Mouse (Mus musculus) retina, embryonic 14.5 days (tissue): Measurements from ENCODE around the gene Lmln.
"Not testable (repeated sequence)": the region's sequence is repeated elsewhere in the genome, so short reads cannot be mapped to it uniquely, and the experiment has no call there.

Source experiments
- DNase-seq: peaks from one replicate; pipeline ENCODE4 v3.0.0-alpha.2; 2015; ENCODE audit warnings: low spot score

Gene Lmln

DNA sequence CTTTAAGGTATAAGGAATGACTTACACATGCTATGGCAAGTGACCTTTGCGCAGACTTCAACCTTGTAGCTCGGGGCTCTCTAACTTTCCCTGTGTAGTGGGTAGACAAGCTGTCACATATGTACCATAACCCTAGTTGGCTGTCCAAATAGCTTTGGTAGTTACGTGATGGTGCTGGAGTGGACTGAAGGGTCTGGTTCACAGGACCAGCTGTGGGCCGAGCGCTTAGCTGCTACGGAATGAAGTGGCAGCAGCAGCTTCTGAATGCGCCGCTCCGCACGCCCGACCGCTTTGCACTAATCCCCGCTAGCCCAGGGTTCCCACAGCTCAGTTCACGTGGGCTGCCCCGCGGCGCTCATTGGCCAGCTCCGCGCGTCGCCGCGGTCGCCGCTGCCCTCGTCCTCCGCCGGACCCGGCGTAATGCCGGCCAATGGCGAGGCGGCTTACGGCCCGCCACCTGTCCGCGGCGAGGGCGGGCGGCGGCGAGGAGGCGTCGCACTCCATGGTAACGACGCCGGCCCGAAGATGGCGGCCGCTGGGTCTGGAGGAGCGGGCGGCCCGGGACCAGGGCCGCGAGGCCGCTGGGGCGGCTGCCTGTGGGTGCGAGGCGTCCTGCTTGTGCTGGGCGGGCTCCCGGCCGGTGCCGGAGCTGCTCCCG lies at the start of gene Lmln:
Lmln (plus strand) TSS at position 498 of the 658 bp plus-strand sequence.
- DNase-seq: peak; percentile 96

DNA sequence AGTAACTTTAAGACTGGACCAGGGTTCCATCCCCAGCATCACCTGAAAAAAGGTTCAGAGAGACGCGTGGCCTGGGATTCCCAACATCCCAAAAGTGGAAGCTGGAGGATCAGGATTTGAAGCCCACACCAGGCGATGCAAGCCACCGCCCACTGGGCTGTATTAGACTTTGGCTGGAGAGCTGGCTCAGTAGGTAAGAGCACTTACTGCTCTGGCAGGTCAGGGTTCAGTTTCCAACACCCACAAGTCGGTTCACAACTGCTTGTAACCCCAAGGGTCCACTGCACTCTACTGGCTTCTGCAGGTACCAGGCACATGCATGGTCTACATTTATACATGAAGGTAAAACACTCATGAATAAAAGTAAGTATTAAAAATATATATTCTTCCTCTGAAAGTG lies 48.5 kb upstream of the Lmln start:
- DNase-seq: no peak

DNA sequence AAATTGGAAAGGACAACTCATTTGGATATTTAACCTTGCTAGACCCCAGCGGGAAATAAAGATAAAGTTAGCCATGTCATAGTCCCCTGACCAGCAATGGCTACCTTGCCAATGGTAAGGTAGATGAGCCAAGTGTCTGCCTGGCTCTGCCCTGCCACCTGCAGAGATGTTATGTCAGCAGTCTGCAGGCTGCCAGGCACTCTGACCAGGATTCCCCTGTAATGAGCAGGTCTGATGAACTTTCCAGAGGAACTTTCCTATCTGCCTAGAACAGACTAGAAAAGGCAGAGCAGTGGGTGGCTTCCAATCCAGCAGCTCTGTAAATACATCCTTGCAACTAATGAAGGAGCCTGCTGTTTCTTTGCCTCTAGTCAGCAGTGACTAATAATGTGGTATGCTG lies 47.4 kb upstream of the Lmln start:
- DNase-seq: no peak

DNA sequence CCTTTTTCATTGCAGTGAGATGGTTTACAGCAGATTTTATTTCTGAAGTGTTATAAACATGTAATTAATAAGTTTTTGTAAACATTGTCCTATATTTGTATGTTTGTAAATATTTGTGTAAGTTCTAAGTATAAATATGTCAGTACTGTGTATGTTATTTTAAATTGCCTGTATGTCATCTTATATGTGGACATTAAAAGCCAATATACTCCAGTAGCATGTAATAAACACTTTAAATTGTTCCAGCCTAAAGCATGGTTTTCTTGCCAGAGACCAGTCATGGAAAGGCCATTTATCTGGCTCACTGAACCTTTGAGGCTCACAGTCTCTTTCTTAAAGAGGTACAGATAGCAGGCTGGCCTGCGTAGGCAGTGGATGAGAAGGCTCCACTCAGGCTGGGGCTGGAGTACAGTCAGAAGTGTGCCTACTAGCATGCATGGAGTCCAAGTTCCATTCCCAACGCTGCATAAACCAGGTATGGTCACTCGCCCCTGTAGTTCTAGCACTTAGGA lies 46.9 kb upstream of the Lmln start:
- no peak for DNase-seq

DNA sequence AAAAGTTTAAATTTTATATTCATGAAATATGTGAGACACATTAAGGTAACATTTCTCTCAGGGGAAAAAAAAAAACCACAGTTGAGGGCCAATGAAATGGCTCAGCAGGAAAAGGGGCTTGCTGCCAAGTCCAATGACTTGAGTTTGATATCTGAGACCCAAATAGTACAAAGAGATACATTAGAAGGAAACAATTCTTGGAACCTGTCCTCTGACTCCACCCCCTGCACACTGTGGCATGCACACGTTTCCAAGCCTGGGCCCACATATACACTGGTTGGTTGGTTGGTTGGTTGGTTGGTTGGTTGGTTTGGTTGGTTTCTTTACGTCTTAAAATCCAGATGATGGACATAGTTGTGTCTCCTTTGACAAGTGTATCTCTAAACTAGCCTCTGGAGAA lies 46.3 kb upstream of the Lmln start:
- DNase-seq: no peak

DNA sequence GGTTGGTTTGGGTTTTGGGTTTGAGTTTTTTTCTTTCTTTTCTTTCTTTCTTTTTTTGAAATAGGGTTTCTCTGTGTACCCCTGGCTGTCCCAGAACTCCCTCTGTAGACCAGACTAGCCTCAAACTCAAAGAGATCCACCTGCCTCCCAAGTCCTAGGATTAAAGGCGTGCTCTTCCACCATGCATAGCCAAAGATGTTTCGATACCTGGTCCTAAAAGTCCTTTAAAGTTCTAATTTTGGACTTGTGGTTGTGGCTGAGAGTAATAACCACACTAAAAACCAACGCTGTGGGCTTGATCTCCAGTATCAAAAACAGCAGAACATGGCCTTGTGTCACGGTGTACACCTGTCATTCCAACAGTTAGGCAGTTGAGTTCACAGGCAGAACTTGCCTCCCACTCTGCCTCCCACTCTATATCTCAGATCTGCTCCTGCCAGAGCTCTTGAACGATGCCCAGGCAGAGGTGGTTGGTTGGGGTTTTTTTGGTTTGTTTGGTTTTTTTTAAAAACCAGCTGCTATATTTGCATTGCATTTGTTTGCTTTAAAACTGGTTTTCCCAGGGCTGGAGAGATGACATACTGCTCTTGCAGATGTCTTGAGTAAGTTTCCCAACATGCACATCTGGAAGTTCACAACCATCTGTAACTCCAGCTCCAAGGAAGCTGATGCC lies 44.5 kb upstream of the Lmln start:
- DNase-seq: no peak

DNA sequence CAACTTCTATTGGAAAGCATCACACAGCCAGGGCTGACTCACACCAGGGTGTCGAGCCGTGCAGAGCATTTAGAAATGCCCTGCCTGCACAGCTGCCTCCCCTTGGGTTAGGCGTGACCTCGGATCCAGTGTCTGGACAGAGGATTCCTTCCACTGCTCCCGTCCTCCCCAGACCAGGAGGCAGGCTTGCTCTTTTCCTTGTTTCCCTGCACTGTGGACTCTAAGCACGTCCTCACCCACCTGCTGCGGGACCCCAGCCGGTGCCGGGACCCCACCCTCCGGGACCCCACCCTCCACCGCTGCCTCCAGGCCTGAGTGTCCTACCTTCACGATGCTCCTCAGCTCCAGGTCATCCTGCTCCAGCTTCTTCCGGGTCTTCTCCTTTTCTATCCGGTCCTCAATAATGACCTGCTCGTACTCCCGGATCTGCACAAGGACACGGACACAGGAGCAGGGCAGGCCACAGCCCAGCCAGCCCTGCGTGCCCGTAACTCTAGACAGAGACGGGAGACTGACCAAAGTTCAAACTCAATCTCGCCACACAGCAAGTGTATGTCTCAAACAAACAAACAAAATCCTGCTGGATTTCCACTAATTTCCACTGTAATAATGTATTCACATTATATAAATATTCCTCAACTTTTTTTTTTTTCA lies 43.1 kb upstream of the Lmln start:
- no peak for DNase-seq

DNA sequence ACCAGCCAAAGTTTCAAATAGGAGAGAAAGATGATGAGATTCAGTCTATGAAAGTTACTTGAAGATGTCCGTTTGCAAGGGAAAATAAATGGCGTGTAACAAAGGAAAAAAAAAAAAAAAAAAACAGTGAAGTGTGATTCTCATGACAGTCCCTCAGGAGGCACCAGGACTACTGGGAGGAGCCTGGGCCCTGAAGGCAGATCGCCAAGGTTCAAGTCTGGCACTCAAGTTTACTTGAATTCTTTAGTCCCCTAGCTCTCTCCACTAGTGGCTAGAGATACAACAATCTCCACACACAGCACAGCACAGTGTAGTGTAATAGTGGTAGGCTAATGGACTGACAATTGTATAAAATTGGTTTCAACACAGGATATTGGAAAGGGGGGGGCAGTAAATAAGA lies 40.9 kb upstream of the Lmln start:
- no peak for DNase-seq

DNA sequence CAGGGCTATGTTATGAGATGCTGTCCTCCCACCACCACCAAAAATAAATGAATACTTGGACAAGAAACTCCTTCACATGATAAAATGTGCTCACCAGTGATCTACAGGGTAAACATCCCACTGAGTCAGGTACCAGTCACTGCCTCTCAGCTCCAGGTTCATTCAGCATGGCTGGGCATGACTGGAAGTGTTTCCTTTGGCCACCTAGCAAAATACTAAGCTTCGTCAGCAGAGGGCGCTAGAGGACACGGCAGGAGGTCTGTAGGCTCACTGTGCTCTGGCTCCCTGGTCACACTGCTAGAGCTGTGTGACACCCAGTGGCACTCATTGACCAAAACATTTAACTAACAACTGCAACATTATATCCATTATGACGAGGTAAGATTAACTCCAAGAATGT lies 38.6 kb upstream of the Lmln start:
- DNase-seq: peak; percentile 87

DNA sequence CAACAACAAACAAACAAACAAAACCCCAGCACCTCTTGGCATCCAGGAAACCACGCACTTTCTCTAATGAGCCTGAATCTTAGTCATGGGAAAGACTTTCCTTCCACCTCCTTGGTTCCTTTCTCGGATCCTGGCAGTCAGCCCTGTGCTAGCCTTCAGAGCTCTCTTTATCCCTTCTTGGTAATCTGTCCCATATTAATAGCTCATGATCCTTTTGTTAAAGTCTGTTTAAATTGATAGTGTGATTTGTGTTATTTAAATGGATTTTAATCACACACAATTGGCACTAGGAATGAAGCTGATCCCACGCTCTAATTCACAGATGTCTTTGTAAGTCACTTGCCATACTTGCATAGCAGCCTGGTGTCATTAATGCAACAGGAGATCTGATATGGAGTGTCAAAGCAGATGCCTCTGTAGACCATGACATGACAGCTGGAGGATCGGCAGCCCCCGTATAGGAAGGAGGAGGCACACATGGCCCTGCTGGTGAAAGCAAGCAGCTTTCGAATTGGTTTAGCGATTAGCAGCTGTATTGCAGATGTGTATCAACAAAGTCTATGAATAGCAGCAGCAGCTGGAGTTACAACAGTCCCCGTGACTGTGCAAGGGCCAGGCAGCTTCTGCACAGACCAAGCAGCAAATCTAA lies 37.7 kb upstream of the Lmln start:
- peak; percentile 63 for DNase-seq

DNA sequence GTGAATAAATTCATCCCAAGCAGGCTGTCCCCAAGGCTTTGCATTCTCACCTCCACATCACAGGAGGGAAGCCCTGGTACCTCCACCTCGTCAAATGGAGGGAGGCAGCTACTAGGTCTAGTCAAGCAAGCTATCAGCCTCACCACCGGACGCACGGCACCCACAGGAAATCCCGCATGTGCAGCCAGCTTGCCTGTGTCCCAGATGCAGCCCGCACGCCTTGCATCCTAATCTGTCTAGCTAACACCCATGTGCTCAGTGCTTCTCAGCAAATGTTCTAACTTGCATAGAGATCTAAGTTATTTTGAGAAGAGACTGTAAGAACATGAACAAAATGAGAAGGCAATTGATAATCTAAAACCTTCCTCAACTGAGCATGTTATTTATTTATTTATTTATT lies 36.0 kb upstream of the Lmln start:
- DNase-seq: no peak

DNA sequence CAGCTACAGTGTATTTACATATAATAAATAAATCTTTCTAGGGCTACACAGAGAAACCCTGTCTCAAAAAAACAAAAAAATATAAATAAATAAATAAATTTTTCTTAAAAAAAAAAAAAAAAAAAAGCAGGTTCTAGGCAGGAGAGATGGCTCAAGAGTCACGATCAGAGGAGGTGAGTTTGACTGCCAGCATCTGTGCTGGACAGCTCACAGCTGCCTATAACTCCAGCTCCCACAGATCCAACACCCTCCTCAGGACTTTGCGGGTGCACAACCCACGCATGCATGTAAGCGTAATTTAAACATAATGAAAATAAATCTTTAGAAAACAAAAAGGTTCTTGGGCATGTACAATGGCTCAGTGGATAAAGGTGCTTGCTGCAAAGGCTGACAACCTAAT lies 26.3 kb upstream of the Lmln start:
- no peak for DNase-seq

DNA sequence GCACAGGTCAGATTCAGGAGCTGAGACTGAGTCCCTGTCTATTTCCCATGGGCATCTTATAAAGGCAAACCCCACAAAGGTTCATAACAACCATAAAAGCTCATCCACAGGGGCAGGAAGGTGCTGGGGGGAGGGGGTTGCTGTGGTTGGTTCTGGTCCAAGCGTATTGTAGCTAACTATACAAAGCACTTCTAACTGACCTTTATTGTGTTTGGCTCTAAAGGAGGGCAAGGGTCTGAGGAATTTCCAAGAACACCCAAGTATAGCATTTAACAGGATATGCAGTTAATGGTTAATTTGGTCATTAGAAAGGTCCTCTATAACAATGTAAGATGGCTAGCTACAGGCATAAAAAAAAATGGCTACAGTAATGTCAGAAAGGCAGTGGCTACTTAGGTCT lies 19.6 kb upstream of the Lmln start:
- DNase-seq: no peak

DNA sequence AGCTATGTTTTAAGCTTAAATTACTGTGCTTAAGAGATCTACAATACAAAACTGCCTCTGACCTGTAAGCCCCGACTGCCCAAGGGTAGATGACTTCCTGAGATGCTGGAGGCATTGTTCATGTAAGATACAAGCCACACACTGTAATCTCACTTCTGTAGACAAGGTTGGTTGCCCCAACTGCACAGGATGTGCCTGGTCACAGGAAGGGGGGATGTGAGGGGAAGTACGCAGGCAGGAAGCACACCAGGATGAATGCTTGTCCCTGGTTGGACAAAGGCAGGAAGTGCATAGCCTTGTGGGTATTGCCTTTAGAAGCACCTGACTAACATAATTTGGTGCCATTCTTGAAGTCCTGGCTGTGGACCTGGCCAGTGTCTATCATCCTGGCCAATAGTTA lies 19.1 kb upstream of the Lmln start:
- no peak for DNase-seq

DNA sequence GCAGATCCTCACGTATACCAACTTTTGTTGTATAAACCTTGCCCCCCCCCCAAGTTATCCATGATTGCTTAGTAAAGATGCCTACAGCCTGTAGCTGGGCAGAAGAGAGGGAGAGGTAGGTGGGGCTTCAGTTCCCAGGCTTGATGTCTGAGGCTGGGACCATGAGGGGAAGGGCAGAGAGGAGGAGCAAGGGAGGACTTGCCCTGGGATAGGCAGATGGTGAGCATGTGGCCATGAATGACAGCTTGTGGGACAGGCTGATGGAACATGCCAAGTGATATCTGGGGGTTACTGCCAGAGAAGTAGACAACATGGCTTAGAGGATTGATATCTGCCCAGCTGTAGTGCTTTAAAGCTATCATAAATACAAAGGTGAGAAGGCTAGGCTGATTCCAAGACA lies 14.3 kb upstream of the Lmln start:
- DNase-seq: no peak

DNA sequence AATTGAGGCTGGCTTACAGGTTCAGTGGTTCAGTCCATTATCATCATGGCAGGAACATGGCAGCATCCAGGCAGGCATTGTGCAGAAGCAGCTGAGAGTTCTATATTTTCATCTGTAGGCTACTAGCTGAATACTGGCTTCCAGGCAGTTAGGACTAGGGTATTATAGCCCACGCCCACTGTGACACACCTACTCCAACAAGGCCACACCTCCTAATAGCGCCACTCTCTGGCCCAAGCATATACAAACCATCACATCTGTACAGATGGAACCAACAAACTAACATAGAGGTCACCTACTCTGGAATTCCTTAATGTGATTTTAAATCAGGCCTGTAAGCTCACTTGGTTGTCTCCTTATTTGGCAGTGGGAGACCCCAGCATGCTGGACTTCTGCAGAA lies 13.6 kb upstream of the Lmln start:
- DNase-seq: no peak

DNA sequence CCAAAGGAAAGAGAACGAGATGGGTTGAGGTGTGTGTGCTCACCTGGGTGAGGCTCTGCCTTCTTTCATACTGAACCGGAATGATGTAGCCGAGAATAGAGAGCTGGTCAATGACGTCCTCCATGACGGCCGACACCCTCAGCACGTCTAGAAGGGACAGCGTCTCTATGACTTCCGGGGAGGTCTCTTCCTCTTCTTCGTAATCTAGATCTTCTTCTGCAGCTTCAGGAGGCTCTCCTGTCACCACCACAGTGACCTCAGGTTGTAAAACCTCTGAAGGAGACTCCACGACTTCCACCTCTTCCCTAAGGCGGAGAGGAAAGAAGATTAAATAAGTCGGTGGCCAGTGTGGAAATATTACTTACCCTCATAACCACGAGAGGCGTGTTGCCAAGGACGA lies 12.5 kb upstream of the Lmln start:
- no peak for DNase-seq

DNA sequence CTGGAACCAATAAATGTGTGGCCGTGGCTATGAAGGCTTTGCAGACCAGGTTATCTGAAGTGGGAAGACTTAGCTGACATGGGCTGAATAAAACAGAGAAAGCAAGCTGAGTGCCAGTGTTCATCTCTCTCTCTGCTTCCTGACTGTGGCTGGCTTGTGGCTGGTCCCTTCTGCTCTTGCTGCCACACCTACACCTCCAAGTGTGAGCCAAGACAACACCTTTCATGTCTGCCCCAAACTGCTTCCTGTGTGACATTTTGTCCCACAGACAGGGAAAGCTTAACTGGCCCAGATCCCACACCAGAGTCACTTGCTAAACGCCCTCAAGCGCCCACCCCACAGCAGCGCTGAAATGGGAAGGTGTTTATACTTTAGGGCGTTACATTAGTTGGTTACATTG lies 9.2 kb upstream of the Lmln start:
- DNase-seq: no peak

DNA sequence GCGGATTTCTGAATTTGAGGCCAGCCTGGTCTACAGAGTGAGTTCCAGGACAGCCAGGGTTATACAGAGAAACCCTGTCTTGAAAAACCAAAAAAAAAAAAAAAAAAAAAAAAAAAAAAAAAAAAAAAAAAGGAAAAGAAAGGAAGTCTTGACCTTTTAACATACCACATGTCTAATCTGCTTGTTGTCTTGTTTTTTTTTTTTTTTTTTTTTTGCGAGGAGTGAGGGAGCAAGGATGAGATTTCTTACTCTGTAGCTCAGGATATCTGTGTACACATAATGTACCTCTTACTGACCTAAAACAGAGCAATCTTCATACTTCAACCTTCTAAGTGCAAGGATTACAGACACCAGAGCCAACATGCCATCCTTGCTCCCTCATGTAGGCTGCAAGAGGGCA lies 7.4 kb upstream of the Lmln start:
- not testable (repeated sequence) for DNase-seq

DNA sequence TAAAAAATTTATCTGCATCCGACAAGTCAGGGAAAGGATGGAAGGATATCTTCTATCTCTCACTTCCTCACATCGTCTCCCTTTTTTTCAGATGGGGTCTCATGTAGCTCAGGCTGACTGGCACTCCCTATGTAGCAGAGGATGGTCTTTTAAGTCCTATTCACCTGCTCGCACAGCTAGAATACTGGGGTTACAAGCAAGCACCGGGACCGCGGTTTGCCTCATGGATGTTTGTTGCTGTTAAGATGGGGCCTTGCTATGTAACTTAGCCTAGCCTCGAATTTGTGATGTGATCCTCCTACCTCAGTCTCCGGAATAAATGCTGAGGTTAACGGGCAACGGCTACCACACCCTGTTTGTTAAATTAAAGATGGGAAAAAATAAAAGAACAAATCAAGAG lies 6.7 kb upstream of the Lmln start:
- no peak for DNase-seq

DNA sequence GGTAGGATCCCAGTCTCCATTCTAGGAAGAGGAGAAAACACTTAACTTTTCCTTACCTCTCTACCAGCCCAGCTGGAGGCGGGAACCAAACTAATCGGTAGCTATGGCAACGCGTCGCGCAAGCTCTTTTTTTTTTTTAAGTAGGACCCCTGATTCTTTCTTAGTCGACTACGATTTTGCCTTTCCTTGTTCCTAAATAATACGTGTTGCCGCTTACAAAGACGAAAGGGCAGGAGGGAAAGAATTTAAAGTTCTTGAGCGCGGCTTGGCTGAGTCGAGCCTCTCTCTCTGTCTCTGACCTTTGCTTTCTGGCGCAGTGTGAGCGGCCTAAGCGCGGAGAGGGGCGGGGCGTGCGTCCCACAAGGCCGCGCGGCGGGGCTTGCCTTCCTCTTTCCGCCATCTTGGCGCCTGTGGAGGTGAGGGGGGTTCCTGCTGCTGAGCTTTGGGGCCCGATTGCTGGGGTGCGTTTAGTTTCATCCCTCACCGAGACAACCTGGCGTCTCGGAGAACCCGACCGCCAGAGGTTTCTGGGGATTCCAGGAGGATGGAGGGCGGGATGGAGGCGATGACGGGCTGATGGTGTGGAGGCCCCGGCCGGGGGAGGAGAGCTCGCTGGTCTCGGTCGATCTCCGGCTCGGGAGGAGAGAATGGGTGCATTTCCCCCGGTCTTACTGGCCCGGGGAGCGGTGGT lies 6.1 kb upstream of the Lmln start, which contains the start of the genes Iqcg and Rpl35a:
Iqcg (minus strand) TSS at position 124 of the 691 bp plus-strand sequence.
Rpl35a (plus strand) TSS at position 359 of the 691 bp plus-strand sequence.
- peak; percentile 94 for DNase-seq

DNA sequence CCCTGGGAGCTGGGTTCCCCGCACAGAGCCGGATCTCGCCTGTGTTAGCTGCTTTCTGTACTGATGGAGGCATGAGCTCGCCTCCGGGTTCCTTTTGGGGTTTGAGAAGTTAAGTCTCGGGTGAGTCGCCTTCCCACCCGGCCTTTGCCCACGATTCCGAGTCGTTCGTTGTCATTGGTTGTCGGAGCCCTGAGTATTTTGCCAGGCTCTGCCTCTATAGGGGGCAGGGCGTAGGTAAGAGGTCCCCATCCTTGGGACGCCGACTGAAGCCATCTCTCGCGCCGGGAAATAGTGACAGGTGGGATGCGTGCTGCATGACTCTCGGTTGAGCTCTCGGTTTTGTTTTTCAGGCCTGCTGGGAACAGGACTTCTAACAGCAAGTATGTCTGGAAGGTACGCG lies 5.5 kb upstream of the Lmln start:
- no peak for DNase-seq
